Mouse (Mus musculus): ENCODE results near the gene Cftr. TPM values are rescaled to one million over a fixed set of nuclear protein-coding genes. Genes with fewer than 3 reads are reported as not detected.

Cftr gene
- 0.17 TPM in 1 of 2 replicates, not detected in the other for total RNA-seq (2015)
- total RNA-seq (2017): not detected in 2 replicates

- ATAC-seq (replicated peaks; ENCODE audit: poor library complexity): no peak
Observed at GRCm38 (mm10) chr6:18170311-18170922, at the start of gene Cftr. Cftr (plus strand) TSS chr6:18170687.

- no peak for ATAC-seq (replicated peaks; ENCODE audit: poor library complexity)
Observed at GRCm38 (mm10) chr6:18127206-18127983, 43.1 kb upstream of the Cftr start.

GRCm38 (mm10) chr6:18128059-18128458, 42.4 kb upstream of the Cftr start:
- ATAC-seq (replicated peaks; ENCODE audit: poor library complexity): no peak

- ATAC-seq (replicated peaks; ENCODE audit: poor library complexity): no peak
Observed at GRCm38 (mm10) chr6:18135246-18135645, 35.2 kb upstream of the Cftr start.

- no peak for ATAC-seq (replicated peaks; ENCODE audit: poor library complexity)
Observed at GRCm38 (mm10) chr6:18153031-18153430, 17.5 kb upstream of the Cftr start.

- 0 out of 2 replicates have a peak, but pooled peaks have one; percentile 20 for ATAC-seq (replicated peaks; ENCODE audit: poor library complexity)
Observed at GRCm38 (mm10) chr6:18169618-18170017, 869 bp upstream of the Cftr start.

- ATAC-seq (replicated peaks; ENCODE audit: poor library complexity): peak; percentile 69
Observed at GRCm38 (mm10) chr6:18171614-18172013, 1.1 kb downstream of the Cftr start.

- no peak for ATAC-seq (replicated peaks; ENCODE audit: poor library complexity)
Observed at GRCm38 (mm10) chr6:18177509-18177908, 7.0 kb downstream of the Cftr start.

GRCm38 (mm10) chr6:18180665-18181064, 10.2 kb downstream of the Cftr start:
- ATAC-seq (replicated peaks; ENCODE audit: poor library complexity): no peak

- no peak for ATAC-seq (replicated peaks; ENCODE audit: poor library complexity)
Observed at GRCm38 (mm10) chr6:18182903-18183302, 12.4 kb downstream of the Cftr start.

GRCm38 (mm10) chr6:18220691-18221090, 50.2 kb downstream of the Cftr start:
- no peak for ATAC-seq (replicated peaks; ENCODE audit: poor library complexity)

- ATAC-seq (replicated peaks; ENCODE audit: poor library complexity): no peak
Observed at GRCm38 (mm10) chr6:18223206-18223605, 52.7 kb downstream of the Cftr start.

GRCm38 (mm10) chr6:18225157-18225556, 54.7 kb downstream of the Cftr start:
- no peak for ATAC-seq (replicated peaks; ENCODE audit: poor library complexity)

- ATAC-seq (replicated peaks; ENCODE audit: poor library complexity): no peak
Observed at GRCm38 (mm10) chr6:18246495-18246894, 76.0 kb downstream of the Cftr start.

- no peak for ATAC-seq (replicated peaks; ENCODE audit: poor library complexity)
Observed at GRCm38 (mm10) chr6:18247891-18248463, 77.5 kb downstream of the Cftr start.

GRCm38 (mm10) chr6:18248464-18248863, 78.0 kb downstream of the Cftr start:
- ATAC-seq (replicated peaks; ENCODE audit: poor library complexity): no peak

GRCm38 (mm10) chr6:18254586-18254985, 84.1 kb downstream of the Cftr start:
- no peak for ATAC-seq (replicated peaks; ENCODE audit: poor library complexity)

- ATAC-seq (replicated peaks; ENCODE audit: poor library complexity): no peak
Observed at GRCm38 (mm10) chr6:18270983-18271382, 100.5 kb downstream of the Cftr start.

- ATAC-seq (replicated peaks; ENCODE audit: poor library complexity): peak; percentile 46
Observed at GRCm38 (mm10) chr6:18300781-18301180, 130.3 kb downstream of the Cftr start.

GRCm38 (mm10) chr6:18302105-18302504, 131.6 kb downstream of the Cftr start:
- no peak for ATAC-seq (replicated peaks; ENCODE audit: poor library complexity)

- ATAC-seq (replicated peaks; ENCODE audit: poor library complexity): no peak
Observed at GRCm38 (mm10) chr6:18303228-18303627, 132.7 kb downstream of the Cftr start.

- ATAC-seq (replicated peaks; ENCODE audit: poor library complexity): no peak
Observed at GRCm38 (mm10) chr6:18305130-18305529, 134.6 kb downstream of the Cftr start.

All from megakaryocyte progenitor cell, adult 5-6 weeks (primary cell).